Mouse (Mus musculus): ENCODE results near the gene Agmat.

Agmat gene

GRCm38 (mm10) chr4:141735206-141735560 lies 11.3 kb upstream of the Agmat start:
- no peak for DNase-seq (ENCODE audit: low read depth, low spot score)

GRCm38 (mm10) chr4:141736856-141737255 lies 9.6 kb upstream of the Agmat start:
- DNase-seq (ENCODE audit: low read depth, low spot score): no peak

- DNase-seq (ENCODE audit: low read depth, low spot score): no peak
Observed at GRCm38 (mm10) chr4:141738015-141738414, 8.5 kb upstream of the Agmat start.

GRCm38 (mm10) chr4:141741856-141742255 lies 4.6 kb upstream of the Agmat start:
- no peak for DNase-seq (ENCODE audit: low read depth, low spot score)

- DNase-seq (ENCODE audit: low read depth, low spot score): no peak
Observed at GRCm38 (mm10) chr4:141742381-141742780, 4.1 kb upstream of the Agmat start.

- no peak for DNase-seq (ENCODE audit: low read depth, low spot score)
Observed at GRCm38 (mm10) chr4:141749557-141749956, 3.1 kb downstream of the Agmat start.

- DNase-seq (ENCODE audit: low read depth, low spot score): no peak
Observed at GRCm38 (mm10) chr4:141750826-141751225, 4.4 kb downstream of the Agmat start.

GRCm38 (mm10) chr4:141751419-141752075 lies 5.1 kb downstream of the Agmat start:
- DNase-seq (ENCODE audit: low read depth, low spot score): no peak

GRCm38 (mm10) chr4:141752076-141752421 lies 5.6 kb downstream of the Agmat start:
- DNase-seq (ENCODE audit: low read depth, low spot score): no peak

- no peak for DNase-seq (ENCODE audit: low read depth, low spot score)
Observed at GRCm38 (mm10) chr4:141755375-141755930, 9.0 kb downstream of the Agmat start.

- no peak for DNase-seq (ENCODE audit: low read depth, low spot score)
Observed at GRCm38 (mm10) chr4:141757124-141757523, 10.7 kb downstream of the Agmat start.

GRCm38 (mm10) chr4:141758874-141759542 lies 12.5 kb downstream of the Agmat start:
- DNase-seq (ENCODE audit: low read depth, low spot score): no peak

- DNase-seq (ENCODE audit: low read depth, low spot score): no peak
Observed at GRCm38 (mm10) chr4:141760942-141761341, 14.5 kb downstream of the Agmat start.

- no peak for DNase-seq (ENCODE audit: low read depth, low spot score)
Observed at GRCm38 (mm10) chr4:141762102-141762598, 15.7 kb downstream of the Agmat start.

GRCm38 (mm10) chr4:141763476-141763875 lies 17.0 kb downstream of the Agmat start:
- DNase-seq (ENCODE audit: low read depth, low spot score): no peak

GRCm38 (mm10) chr4:141765008-141765407 lies 18.5 kb downstream of the Agmat start:
- no peak for DNase-seq (ENCODE audit: low read depth, low spot score)

GRCm38 (mm10) chr4:141766316-141766667 lies 19.8 kb downstream of the Agmat start:
- no peak for DNase-seq (ENCODE audit: low read depth, low spot score)

GRCm38 (mm10) chr4:141766668-141767352 lies 20.3 kb downstream of the Agmat start:
- no peak for DNase-seq (ENCODE audit: low read depth, low spot score)

- DNase-seq (ENCODE audit: low read depth, low spot score): no peak
Observed at GRCm38 (mm10) chr4:141767353-141768036, 21.0 kb downstream of the Agmat start.

- DNase-seq (ENCODE audit: low read depth, low spot score): no peak
Observed at GRCm38 (mm10) chr4:141769501-141770160, 23.2 kb downstream of the Agmat start.

- DNase-seq (ENCODE audit: low read depth, low spot score): no peak
Observed at GRCm38 (mm10) chr4:141771823-141772222, 25.4 kb downstream of the Agmat start.

All from retina, adult 2 months (tissue).